Mouse (Mus musculus): ENCODE data around the gene Sytl5. TPM values are rescaled to one million over a fixed set of nuclear protein-coding genes. Genes with fewer than 3 reads are reported as not detected.

Gene Sytl5
- total RNA-seq (2021) = under 1 TPM in 1 of 2 experiments, not detected in 1; 0.14 TPM

- DNase-seq = no peak
Observed at GRCm38 (mm10) chrX:9885322-9885721, at the start of gene Sytl5. Sytl5 (plus strand) TSS chrX:9885622.

GRCm38 (mm10) chrX:9846628-9847027 lies 38.8 kb upstream of the Sytl5 start, which contains the start of gene Hypm:
Hypm (plus strand) TSS chrX:9846928.
- DNase-seq = no peak

GRCm38 (mm10) chrX:9849403-9849802 lies 36.0 kb upstream of the Sytl5 start, which contains the start of gene H2al3:
H2al3 (plus strand) TSS chrX:9849703.
- no peak for DNase-seq

GRCm38 (mm10) chrX:9861859-9862258 lies 23.6 kb upstream of the Sytl5 start:
- DNase-seq = no peak

- no peak for DNase-seq
Observed at GRCm38 (mm10) chrX:9875519-9875918, 9.9 kb upstream of the Sytl5 start.

- no peak for DNase-seq
Observed at GRCm38 (mm10) chrX:9909572-9909971, 24.1 kb downstream of the Sytl5 start.

- DNase-seq = no peak
Observed at GRCm38 (mm10) chrX:9933839-9934238, 48.4 kb downstream of the Sytl5 start.

- DNase-seq = no peak
Observed at GRCm38 (mm10) chrX:9984094-9984669, 98.8 kb downstream of the Sytl5 start.

- no peak for DNase-seq
Observed at GRCm38 (mm10) chrX:10000718-10001117, 115.3 kb downstream of the Sytl5 start.

GRCm38 (mm10) chrX:10005946-10006345 lies 120.5 kb downstream of the Sytl5 start:
- DNase-seq = no peak

GRCm38 (mm10) chrX:10007675-10008270 lies 122.4 kb downstream of the Sytl5 start:
- DNase-seq = no peak

GRCm38 (mm10) chrX:10010202-10010601 lies 124.8 kb downstream of the Sytl5 start:
- DNase-seq = no peak

- DNase-seq = no peak
Observed at GRCm38 (mm10) chrX:10034666-10035065, 149.2 kb downstream of the Sytl5 start.

Other genes with a start within 250 kb of the Sytl5 start
- gene Dynlt3, start 222.6 kb upstream of the Sytl5 start, total RNA-seq (2021) = 10 to 100 TPM; 51.6 to 54.3 TPM
- gene Hypm, start 38.7 kb upstream of the Sytl5 start, total RNA-seq (2021) = not detected
- gene H2al3, start 35.9 kb upstream of the Sytl5 start, total RNA-seq (2021) = not detected
- gene Srpx, start 232.1 kb downstream of the Sytl5 start, total RNA-seq (2021) = 10 to 100 TPM; 11.8 to 12.0 TPM

Measured in heart, postnatal 4 days (tissue).